Mouse (Mus musculus) right cerebral cortex, adult 18-20 months (tissue): ENCODE measurements around the gene Tbc1d24.
"Not testable (repeated sequence)": the region's sequence is repeated elsewhere in the genome, so short reads cannot be mapped to it uniquely, and the experiment has no call there.

Experiments used
- DNase-seq: peaks from one replicate; pipeline ENCODE4 v3.0.0; 2022; ENCODE audit warnings: mixed read lengths

Gene Tbc1d24

GRCm38 (mm10) chr17:24140845-24141424 lies 64.4 kb downstream of the Tbc1d24 start:
- no peak for DNase-seq

GRCm38 (mm10) chr17:24139968-24140367 lies 65.4 kb downstream of the Tbc1d24 start:
- DNase-seq, result no peak

GRCm38 (mm10) chr17:24139256-24139655 lies 66.1 kb downstream of the Tbc1d24 start:
- DNase-seq, result no peak

- no peak for DNase-seq
Observed at GRCm38 (mm10) chr17:24137226-24137880, 68.0 kb downstream of the Tbc1d24 start.

- DNase-seq, result no peak
Observed at GRCm38 (mm10) chr17:24134062-24134461, 71.3 kb downstream of the Tbc1d24 start.

GRCm38 (mm10) chr17:24132919-24133318 lies 72.4 kb downstream of the Tbc1d24 start:
- not testable (repeated sequence) for DNase-seq

GRCm38 (mm10) chr17:24131570-24131969 lies 73.8 kb downstream of the Tbc1d24 start:
- no peak for DNase-seq

- not testable (repeated sequence) for DNase-seq
Observed at GRCm38 (mm10) chr17:24129246-24129645, 76.1 kb downstream of the Tbc1d24 start.

- DNase-seq, result no peak
Observed at GRCm38 (mm10) chr17:24127592-24127991, 77.8 kb downstream of the Tbc1d24 start.

- no peak for DNase-seq
Observed at GRCm38 (mm10) chr17:24126801-24127200, 78.6 kb downstream of the Tbc1d24 start.
